20 mouse cellular contexts compared by ENCODE assay signal in the genomic region with DNA sequence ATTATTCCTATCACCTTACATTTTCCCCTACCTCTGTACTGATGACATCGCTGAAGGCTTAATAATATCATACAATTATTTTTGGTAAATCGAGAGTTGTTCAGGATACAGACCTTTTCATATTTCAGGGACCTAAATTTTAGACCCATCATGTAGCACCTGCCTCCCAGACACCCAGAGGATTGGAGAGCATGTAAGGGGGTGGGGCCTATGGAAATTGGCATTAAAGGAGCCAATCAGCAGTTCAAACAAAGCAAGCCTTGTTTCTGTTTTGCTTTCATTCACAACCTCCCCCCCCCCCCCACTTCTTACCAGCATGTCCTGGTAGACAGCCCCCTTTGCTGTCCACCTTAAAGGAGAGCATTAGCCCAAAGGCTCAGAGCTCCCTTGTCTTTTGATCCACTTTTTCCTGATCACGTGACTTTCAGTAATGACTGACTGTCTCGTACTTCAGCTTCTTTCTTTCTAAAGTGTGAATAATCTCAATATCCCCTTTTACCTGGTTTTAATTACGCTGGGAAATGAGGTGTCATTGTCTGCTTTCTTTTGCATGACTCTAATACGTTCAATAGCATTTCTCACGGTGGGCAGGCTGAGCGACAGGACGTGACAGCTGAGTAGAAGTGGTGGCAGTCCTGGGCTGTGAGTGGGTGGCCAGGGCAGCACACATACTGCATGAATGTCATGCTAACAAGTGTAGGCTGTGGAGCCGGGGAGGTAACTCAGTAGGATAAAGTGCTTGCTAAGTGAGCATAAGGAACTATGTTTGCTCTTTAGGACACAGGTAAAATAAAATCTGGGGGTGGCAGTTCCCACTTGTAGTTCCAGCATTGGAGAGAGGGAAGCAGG. TPM values are rescaled to one million over a fixed set of nuclear protein-coding genes. Genes with fewer than 3 reads are reported as not detected.
DNase-seq lines count a peak whose midpoint lies in the region; ATAC-seq lines count a peak whose summit lies in the region.
"Had no signal": no experiment of that assay in that cellular context is flagged by ENCODE, and none has a peak within 500 bp of the region (broad histone marks: within the 10 kb centered on the region; RNA-seq: fewer than 3 reads in every experiment).

No protein-coding gene starts in this region.

- no peak for DNase-seq in frontal cortex, postnatal 25 days (ENCODE audit: low spot score in 2 of 2)
- DNase-seq in midbrain, embryonic 10.5 days (ENCODE audit: low spot score): no peak
- no peak for DNase-seq in layer of hippocampus, adult 9-10 months (ENCODE audit: low spot score)
- no peak for DNase-seq in urinary bladder, postnatal 10 days (ENCODE audit: low spot score)
- DNase-seq: adrenal gland, adult 2 months; cerebellum, postnatal 14 days; gastrocnemius, postnatal 14 days; heart, postnatal 36 days; lung, embryonic 14.5 days; lung, postnatal 36 days; thymus, adult 18-20 months had no signal

- no peaks in the 10 kb centered on the region for H3K9me3 ChIP-seq in midbrain, embryonic 13.5 days
- H3K9me3 ChIP-seq in midbrain, embryonic 10.5 days (replicated peaks): no peaks in the 10 kb centered on the region
- H3K9me3 ChIP-seq in forebrain, embryonic 12.5 days: no peaks in the 10 kb centered on the region
- no peaks in the 10 kb centered on the region for H3K9me3 ChIP-seq in midbrain, embryonic 16.5 days (replicated peaks; ENCODE audit: control insufficient read depth, low read length, poor library complexity, severe bottlenecking)
- H3K9me3 ChIP-seq: heart, embryonic 10.5 days; hindbrain, embryonic 15.5 days; liver, embryonic 12.5 days; stomach, embryonic 15.5 days had no signal

- 45% methylated on average over 10 of the region's 10 CpGs for WGBS in midbrain, embryonic 13.5 days
- WGBS in midbrain, embryonic 10.5 days: 71% methylated on average over 10 of the region's 10 CpGs
- WGBS in forebrain, embryonic 12.5 days: 36% methylated on average over 10 of the region's 10 CpGs
- WGBS in midbrain, embryonic 16.5 days: 41% methylated on average over 10 of the region's 10 CpGs

- no peaks in the 10 kb centered on the region for H3K27me3 ChIP-seq in midbrain, embryonic 13.5 days
- H3K27me3 ChIP-seq in midbrain, embryonic 10.5 days (ENCODE audit: low read depth, poor library complexity, severe bottlenecking): no peaks in the 10 kb centered on the region
- H3K27me3 ChIP-seq in forebrain, embryonic 12.5 days: no peaks in the 10 kb centered on the region
- no peaks in the 10 kb centered on the region for H3K27me3 ChIP-seq in midbrain, embryonic 16.5 days (ENCODE audit: control insufficient read depth, insufficient read depth, low read depth, low read length)
- H3K27me3 ChIP-seq: hindbrain, embryonic 15.5 days; liver, embryonic 12.5 days; stomach, embryonic 15.5 days had no signal

- ATAC-seq in frontal cortex, adult (ENCODE audit: low TSS enrichment): 0 out of 2 replicates have a peak, but pooled peaks have one; percentile 27
- ATAC-seq in midbrain, embryonic 13.5 days: peak; percentile 65; the same call in 1 of the 2 replicates
- ATAC-seq in forebrain, embryonic 12.5 days (ENCODE audit: low FRiP score): peak; percentile 93
- peak; percentile 28; the same call in 1 of the 2 replicates for ATAC-seq in midbrain, embryonic 16.5 days
- ATAC-seq: intestine, postnatal 0 days; liver, embryonic 12.5 days had no signal

- H3K4me2 ChIP-seq in midbrain, embryonic 13.5 days (replicated peaks): peak overlapping the region; percentile 15; the same call in 1 of the 2 replicates
- H3K4me2 ChIP-seq in forebrain, embryonic 12.5 days: peak overlapping the region; percentile 31
- H3K4me2 ChIP-seq in midbrain, embryonic 16.5 days (ENCODE audit: low read length): no peak overlapping the region
- H3K4me2 ChIP-seq: hindbrain, embryonic 15.5 days; liver, embryonic 12.5 days; lung, embryonic 14.5 days; stomach, embryonic 15.5 days had no signal

- no peak overlapping the region for H3K27ac ChIP-seq in midbrain, embryonic 13.5 days
- H3K27ac ChIP-seq in midbrain, embryonic 10.5 days (replicated peaks): no peak overlapping the region
- H3K27ac ChIP-seq in forebrain, embryonic 12.5 days: no peak overlapping the region
- H3K27ac ChIP-seq in midbrain, embryonic 16.5 days (ENCODE audit: low read length): no peak overlapping the region
- H3K27ac ChIP-seq: heart, embryonic 10.5 days; hindbrain, embryonic 15.5 days; liver, embryonic 12.5 days; stomach, embryonic 15.5 days had no signal

- no peak overlapping the region for H3K4me3 ChIP-seq in midbrain, embryonic 13.5 days (replicated peaks)
- no peak overlapping the region for H3K4me3 ChIP-seq in midbrain, embryonic 10.5 days
- H3K4me3 ChIP-seq in forebrain, embryonic 12.5 days (replicated peaks): 0 out of 2 replicates have a peak overlapping the region, but pooled peaks have one; percentile 4
- no peak overlapping the region for H3K4me3 ChIP-seq in midbrain, embryonic 16.5 days (ENCODE audit: low read depth, low read length)
- H3K4me3 ChIP-seq: heart, embryonic 10.5 days; hindbrain, embryonic 15.5 days; liver, embryonic 12.5 days; stomach, embryonic 15.5 days had no signal

- H3K9ac ChIP-seq in midbrain, embryonic 13.5 days (replicated peaks): no peak overlapping the region
- H3K9ac ChIP-seq in forebrain, embryonic 12.5 days: no peak overlapping the region
- H3K9ac ChIP-seq in midbrain, embryonic 16.5 days (ENCODE audit: low read depth, low read length): no peak overlapping the region
- H3K9ac ChIP-seq: hindbrain, embryonic 15.5 days; liver, embryonic 12.5 days; lung, embryonic 14.5 days; stomach, embryonic 15.5 days had no signal

- H3K4me1 ChIP-seq in midbrain, embryonic 13.5 days (replicated peaks): no peaks in the 10 kb centered on the region
- peaks cover 5% of the 10 kb centered on the region; the same call in 1 of the 2 replicates for H3K4me1 ChIP-seq in midbrain, embryonic 10.5 days
- peaks cover 4% of the 10 kb centered on the region for H3K4me1 ChIP-seq in forebrain, embryonic 12.5 days
- H3K4me1 ChIP-seq in midbrain, embryonic 16.5 days (ENCODE audit: control insufficient read depth, insufficient read depth, low read length): no peaks in the 10 kb centered on the region
- H3K4me1 ChIP-seq: hindbrain, embryonic 15.5 days; liver, embryonic 12.5 days; stomach, embryonic 15.5 days had no signal

- no peaks in the 10 kb centered on the region for H3K36me3 ChIP-seq in midbrain, embryonic 13.5 days
- no peaks in the 10 kb centered on the region for H3K36me3 ChIP-seq in midbrain, embryonic 10.5 days
- no peaks in the 10 kb centered on the region for H3K36me3 ChIP-seq in forebrain, embryonic 12.5 days (replicated peaks)
- no peaks in the 10 kb centered on the region for H3K36me3 ChIP-seq in midbrain, embryonic 16.5 days (ENCODE audit: control insufficient read depth, insufficient read depth, low read length)
- H3K36me3 ChIP-seq: heart, embryonic 10.5 days; hindbrain, embryonic 15.5 days; liver, embryonic 12.5 days; stomach, embryonic 15.5 days had no signal

RNA-seq across cellular contexts. Expression of a gene that starts 43.6 kb away (rescaled TPM):
- 41.0 and 42.9 TPM in 2 replicates for polyA plus RNA-seq in midbrain, embryonic 13.5 days (2015; fragmentation: Nextera tagmentation; extraction: Ambion mirVana)
- polyA plus RNA-seq in midbrain, embryonic 10.5 days (2016; fragmentation: Nextera tagmentation; extraction: Ambion mirVana): 23.2 and 24.7 TPM in 2 replicates
- 47.3 and 47.5 TPM in 2 replicates for polyA plus RNA-seq in forebrain, embryonic 12.5 days (2016; fragmentation: Nextera tagmentation; extraction: Ambion mirVana)
- polyA plus RNA-seq in midbrain, embryonic 16.5 days (2015; fragmentation: Nextera tagmentation; extraction: Ambion mirVana): 25.0 and 36.7 TPM in 2 replicates

Comparison
In these comparisons a context has a peak if more than half of its experiments do, and no peak if none do; other contexts are left out.
1. ATAC-seq: peak in every context shown above with its lines; median percentile 93 in forebrain, embryonic 12.5 days; 65 in midbrain, embryonic 13.5 days; 28 in midbrain, embryonic 16.5 days; 27 in frontal cortex, adult.